Mouse (Mus musculus) limb, embryonic 14.5 days (tissue): ENCODE results near the gene Tmem254a. TPM values are rescaled to one million over a fixed set of nuclear protein-coding genes. Genes with fewer than 3 reads are reported as not detected.
"Not testable (repeated sequence)": the region's sequence is repeated elsewhere in the genome, so short reads cannot be mapped to it uniquely, and the experiment has no call there.

Experiments used
- ATAC-seq: fragments of 200-750 bp; cut with Nextera tagmentation; 2 replicates; pipeline ENCODE4 v1.8.0; 2017; ENCODE audit warnings: low read depth, moderate number of reproducible peaks, moderate TSS enrichment; ENCODE audit not compliant: low FRiP score
- DNase-seq: peaks from one replicate; pipeline ENCODE4 v3.0.0-alpha.2; 2015; ENCODE audit warnings: low spot score
- H3K27ac ChIP-seq: fragments of 300-500 bp; sonication (generic); replicated peaks from 2 replicates; pipeline ENCODE4 v1.5.1; 2014; ENCODE audit warnings: low read depth, mild to moderate bottlenecking, low read length, moderate library complexity, mixed read lengths
- H3K27me3 ChIP-seq: fragments of 300-500 bp; sonication (generic); 2 replicates; pipeline ENCODE4 v1.6.1; 2014; ENCODE audit warnings: low read length, mixed read lengths; ENCODE audit not compliant: control insufficient read depth, insufficient read depth
- H3K36me3 ChIP-seq: fragments of 300-500 bp; sonication (generic); 2 replicates; pipeline ENCODE4 v1.6.1; 2014; ENCODE audit warnings: mild to moderate bottlenecking, low read length, moderate library complexity, mixed read lengths; ENCODE audit not compliant: control insufficient read depth, insufficient read depth
- H3K4me1 ChIP-seq: fragments of 300-500 bp; sonication (generic); 2 replicates; pipeline ENCODE4 v1.6.1; 2014; ENCODE audit warnings: antibody characterized with exemption, low read length, mixed read lengths; ENCODE audit not compliant: control insufficient read depth, insufficient read depth
- H3K4me2 ChIP-seq: fragments of 300-500 bp; sonication (generic); replicated peaks from 2 replicates; pipeline ENCODE4 v1.6.1; 2014; ENCODE audit warnings: low read depth, mild to moderate bottlenecking, low read length, moderate library complexity; ENCODE audit not compliant: severe bottlenecking
- H3K4me3 ChIP-seq: fragments of 300-500 bp; sonication (generic); replicated peaks from 2 replicates; pipeline ENCODE4 v1.5.1; 2014; ENCODE audit warnings: low read length
- H3K9ac ChIP-seq: fragments of 300-500 bp; sonication (generic); 2 replicates; pipeline ENCODE4 v1.6.1; 2014; ENCODE audit warnings: mild to moderate bottlenecking, low read depth, low read length, moderate library complexity; ENCODE audit not compliant: severe bottlenecking
- H3K9me3 ChIP-seq: fragments of 300-500 bp; sonication (generic); 2 replicates; pipeline ENCODE4 v1.6.1; 2016; ENCODE audit warnings: low read length; ENCODE audit not compliant: control insufficient read depth
- WGBS: fragments of 180-500 bp; shearing (Covaris S2); extraction: QIAGEN DNeasy Blood & Tissue Kit; methylation state at CpG from one replicate; pipeline ENCODE4 v1.1.7; 2014; 5-methylcytosine and 5-hydroxymethylcytosine counted together
- polyA plus RNA-seq, 2 experiments: library from polyadenylated mRNA; depleted of rRNA in 1 of 2; stranded (reverse) in 1 of 2; unstranded in 1 of 2; fragments of >200 nt; fragmentation: Nextera tagmentation in 1 of 2; extraction: Ambion mirVana in 1 of 2; gene quantifications; 2 replicates each; pipeline versions ENCODE4 v1.2.1 to v1.2.3; 2012 to 2014

Gene Tmem254a
- polyA plus RNA-seq, 2 experiments, result 2.5 to 3.8 TPM

DNA sequence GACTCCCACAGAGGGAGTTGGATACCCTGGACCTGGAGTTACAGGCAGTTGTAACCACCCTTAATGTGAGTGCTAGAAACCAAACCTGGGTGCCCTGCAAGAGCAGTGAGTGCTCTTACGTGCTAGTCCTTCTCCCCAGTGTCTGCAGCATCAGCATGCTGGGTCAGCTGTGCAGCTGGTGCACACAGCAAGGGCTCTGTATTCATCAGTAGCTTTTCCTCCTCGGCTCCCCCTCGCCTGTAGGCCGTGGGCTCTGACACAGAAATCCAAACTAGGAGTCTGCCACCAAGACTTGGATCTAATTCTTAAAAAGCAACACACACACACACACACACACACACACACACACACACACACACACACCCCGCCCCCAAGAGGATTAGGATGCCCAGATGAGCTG lies 22.2 kb downstream of the Tmem254a start:
- H3K36me3 ChIP-seq, H3K4me3 ChIP-seq, H3K27ac ChIP-seq, H3K4me2 ChIP-seq, DNase-seq, H3K27me3 ChIP-seq, H3K9me3 ChIP-seq, ATAC-seq, H3K9ac ChIP-seq, H3K4me1 ChIP-seq: not testable (repeated sequence)
- 71% methylated on average over 1 of the region's 5 CpGs for WGBS

DNA sequence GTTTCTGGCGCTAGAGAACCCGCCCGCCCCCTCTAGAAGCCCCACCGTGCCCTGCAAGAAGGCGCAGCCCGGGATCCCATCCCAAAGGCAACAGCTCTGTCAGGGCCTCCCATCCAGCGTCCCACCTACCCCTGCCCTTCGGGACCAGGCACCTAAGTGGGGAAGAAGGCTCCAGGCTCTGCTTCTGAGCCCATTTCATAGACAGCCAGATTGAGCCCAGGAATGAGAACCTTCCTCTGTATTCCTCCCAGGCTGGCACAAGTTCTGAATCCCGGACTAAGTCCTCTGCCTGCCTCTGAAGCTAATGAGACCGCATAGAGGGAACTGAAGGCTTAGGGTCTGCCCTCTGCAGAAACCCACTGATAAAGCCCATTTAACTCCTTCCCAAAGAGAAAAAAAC lies 24.5 kb downstream of the Tmem254a start, which contains the start of gene Plac9a:
Gene Plac9a (minus strand): TSS at position 101 of the 400 bp plus-strand sequence.
- not testable (repeated sequence) for H3K9me3 ChIP-seq, H3K36me3 ChIP-seq, H3K4me2 ChIP-seq, H3K4me1 ChIP-seq, H3K9ac ChIP-seq, H3K27me3 ChIP-seq, ATAC-seq, H3K4me3 ChIP-seq, H3K27ac ChIP-seq, DNase-seq
- no CpG with 5 or more reads among the region's 10 CpGs for WGBS

DNA sequence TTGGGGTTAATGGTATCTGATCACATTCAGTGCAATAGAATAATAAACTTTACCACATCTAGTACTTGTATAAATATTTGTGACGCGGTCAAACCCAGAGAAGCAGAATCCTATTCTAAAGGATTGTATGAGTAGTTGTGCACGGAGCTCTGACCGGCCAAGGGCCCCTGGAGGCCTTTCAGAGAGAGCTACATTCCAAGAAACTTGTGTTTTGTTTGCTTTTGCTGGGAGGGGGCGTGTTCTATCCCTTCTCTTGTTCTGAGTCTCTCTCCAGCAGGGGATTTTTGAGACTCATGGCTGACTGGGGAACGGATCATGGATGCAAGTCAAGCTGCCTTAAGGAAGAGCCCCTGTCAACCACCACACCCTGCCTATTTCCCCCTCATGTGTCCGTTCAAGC lies 31.8 kb downstream of the Tmem254a start:
- H3K9ac ChIP-seq, H3K4me1 ChIP-seq, H3K27me3 ChIP-seq, H3K36me3 ChIP-seq, ATAC-seq, H3K4me2 ChIP-seq, H3K4me3 ChIP-seq, DNase-seq, H3K9me3 ChIP-seq, H3K27ac ChIP-seq: not testable (repeated sequence)
- WGBS, result no CpG with 5 or more reads among the region's 7 CpGs

DNA sequence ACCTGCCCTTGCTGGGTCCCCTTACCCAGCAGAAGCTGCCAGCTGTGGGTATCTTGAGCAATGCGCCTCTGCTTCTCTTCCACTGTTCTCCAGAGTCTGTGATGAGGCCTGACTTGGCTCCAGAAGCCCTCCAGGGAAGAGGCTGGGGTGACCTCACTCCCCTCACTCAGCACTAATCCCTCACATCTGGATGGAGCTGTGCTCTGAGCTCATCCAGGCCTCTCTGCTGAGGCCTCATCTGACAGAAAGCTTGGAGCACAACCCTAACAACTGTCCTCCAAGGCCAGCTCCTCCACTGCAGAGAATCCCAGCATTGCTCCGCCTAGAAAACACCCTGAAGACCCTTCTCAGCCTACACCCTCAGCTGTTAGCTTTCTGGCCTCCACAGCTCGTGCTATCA lies 32.9 kb downstream of the Tmem254a start:
- ATAC-seq, result peak; percentile 75
- not testable (repeated sequence) for DNase-seq, H3K27me3 ChIP-seq, H3K36me3 ChIP-seq, H3K4me2 ChIP-seq, H3K4me1 ChIP-seq, H3K27ac ChIP-seq, H3K9me3 ChIP-seq, H3K4me3 ChIP-seq, H3K9ac ChIP-seq
- no CpG with 5 or more reads among the region's 3 CpGs for WGBS

DNA sequence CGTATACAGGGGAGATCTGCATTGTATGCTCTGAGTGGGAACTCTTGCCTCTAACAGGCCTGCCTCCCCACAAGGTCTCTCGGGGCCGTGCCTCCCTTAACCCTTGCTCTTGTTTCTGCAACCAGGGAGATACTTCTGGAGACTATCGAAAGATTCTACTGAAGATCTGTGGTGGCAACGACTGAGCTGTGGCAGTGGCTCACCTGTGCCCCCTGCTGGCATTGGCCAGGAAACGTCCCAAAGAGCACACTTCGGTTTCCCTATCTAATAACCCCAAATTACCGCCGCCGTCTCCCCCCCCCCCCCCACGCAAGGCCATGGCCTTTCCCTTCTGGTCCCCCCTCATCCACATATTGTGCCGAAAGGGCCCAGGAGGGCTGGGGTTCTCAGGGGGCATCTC lies 41.6 kb downstream of the Tmem254a start:
- H3K9ac ChIP-seq, H3K4me1 ChIP-seq, H3K27me3 ChIP-seq, H3K9me3 ChIP-seq, DNase-seq, ATAC-seq, H3K36me3 ChIP-seq, H3K27ac ChIP-seq, H3K4me2 ChIP-seq, H3K4me3 ChIP-seq: not testable (repeated sequence)
- no CpG with 5 or more reads among the region's 12 CpGs for WGBS

DNA sequence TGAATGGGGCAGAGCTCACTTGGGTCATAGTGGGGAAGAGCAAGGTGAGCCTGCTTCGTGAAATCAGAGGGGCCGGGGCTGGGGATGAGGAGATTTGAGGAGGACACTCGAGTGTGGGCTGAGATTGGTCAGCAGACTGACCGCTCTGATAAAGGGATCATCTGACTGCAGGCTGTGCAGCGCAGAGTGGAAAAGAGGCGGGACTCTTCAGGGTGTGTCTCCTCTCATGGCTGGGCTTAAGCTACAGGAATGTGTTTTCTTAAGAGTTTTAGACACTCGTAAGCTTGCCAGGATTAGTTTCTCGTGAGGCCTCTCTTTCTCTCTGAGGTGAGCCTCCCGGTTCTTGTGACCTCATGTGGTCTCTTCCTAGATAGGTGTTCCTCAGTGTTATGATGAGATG lies 45.7 kb downstream of the Tmem254a start:
- not testable (repeated sequence) for H3K9me3 ChIP-seq, H3K27me3 ChIP-seq, H3K9ac ChIP-seq, H3K4me2 ChIP-seq, H3K36me3 ChIP-seq, H3K4me1 ChIP-seq, H3K4me3 ChIP-seq, DNase-seq, ATAC-seq, H3K27ac ChIP-seq
- no CpG with 5 or more reads among the region's 9 CpGs for WGBS

DNA sequence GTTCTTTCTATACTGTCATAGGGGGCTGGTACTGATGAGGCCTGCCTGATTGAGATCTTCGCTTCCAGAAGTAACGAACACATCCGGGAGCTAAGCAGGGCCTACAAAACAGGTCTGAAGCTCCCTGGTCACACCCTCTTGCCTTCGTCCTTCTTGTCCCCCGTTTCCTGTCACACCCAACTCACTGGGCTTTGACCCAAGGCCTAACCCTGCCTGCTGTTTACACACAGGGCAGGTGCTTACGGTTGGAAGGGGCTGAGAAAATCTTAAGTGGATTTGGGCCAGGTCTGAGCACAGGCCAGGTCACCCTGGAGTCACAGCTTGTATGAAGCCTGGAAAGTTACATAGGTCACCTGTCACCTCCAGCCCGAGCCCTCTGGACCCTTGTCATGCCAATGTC lies 50.8 kb downstream of the Tmem254a start:
- H3K27me3 ChIP-seq, H3K9me3 ChIP-seq, ATAC-seq: not testable (repeated sequence)

More for the DNA sequence above, 50.8 kb downstream of the Tmem254a start:
- peaks cover 13% of the 10 kb centered on the region; the same call in 1 of the 2 replicates for H3K4me1 ChIP-seq
- H3K4me3 ChIP-seq, H3K27ac ChIP-seq, H3K4me2 ChIP-seq, H3K9ac ChIP-seq, H3K36me3 ChIP-seq, DNase-seq: not testable (repeated sequence)
- WGBS, result no CpG with 5 or more reads among the region's 7 CpGs
